Mouse (Mus musculus) liver, postnatal 0 days (tissue): ENCODE measurements around the gene Socs3. TPM values are rescaled to one million over a fixed set of nuclear protein-coding genes. Genes with fewer than 3 reads are reported as not detected.

Source experiments
- ATAC-seq: fragments of 200-750 bp; cut with Nextera tagmentation; 2 replicates; pipeline ENCODE4 v1.8.0; 2017; ENCODE audit warnings: mild to moderate bottlenecking, moderate library complexity
- DNase-seq: peaks from one replicate; pipeline ENCODE4 v3.0.0-alpha.2; 2016
- H3K27ac ChIP-seq: fragments of 300-500 bp; sonication (generic); 2 replicates; pipeline ENCODE4 v1.5.1; 2014; ENCODE audit warnings: antibody characterized with exemption, moderate library complexity, mild to moderate bottlenecking, low read depth
- H3K27me3 ChIP-seq: fragments of 300-500 bp; sonication (generic); 2 replicates; pipeline ENCODE4 v1.6.1; 2014; ENCODE audit warnings: low read length, control low read depth, mixed read lengths; ENCODE audit not compliant: insufficient read depth
- H3K36me3 ChIP-seq: fragments of 300-500 bp; sonication (generic); replicated peaks from 2 replicates; pipeline ENCODE4 v1.6.1; 2014; ENCODE audit warnings: mild to moderate bottlenecking, control low read depth, low read length, moderate library complexity, mixed read lengths; ENCODE audit not compliant: insufficient read depth
- H3K4me1 ChIP-seq: fragments of 300-500 bp; sonication (generic); 2 replicates; pipeline ENCODE4 v1.6.1; 2014; ENCODE audit warnings: antibody characterized with exemption, mild to moderate bottlenecking, control low read depth; ENCODE audit not compliant: insufficient read depth
- H3K4me2 ChIP-seq: fragments of 300-500 bp; sonication (generic); 2 replicates; pipeline ENCODE4 v1.6.1; 2014; ENCODE audit warnings: low read depth, mild to moderate bottlenecking, low read length, moderate library complexity, mixed read lengths
- H3K4me3 ChIP-seq: fragments of 300-500 bp; sonication (generic); 2 replicates; pipeline ENCODE4 v1.5.1; 2014; ENCODE audit warnings: low read depth, low read length
- H3K9ac ChIP-seq: fragments of 300-500 bp; sonication (generic); replicated peaks from 2 replicates; pipeline ENCODE4 v1.6.1; 2014; ENCODE audit warnings: mild to moderate bottlenecking, moderate library complexity
- H3K9me3 ChIP-seq: fragments of 300-500 bp; sonication (generic); 2 replicates; pipeline ENCODE4 v1.6.1; 2016; ENCODE audit warnings: mild to moderate bottlenecking, control low read depth, low read length, mixed read lengths
- CTCF ChIP-seq: sonication (generic); IDR thresholded peaks from 2 replicates; pipeline ENCODE4 v1.5.1; 2016; ENCODE audit warnings: antibody characterized with exemption, low read depth
- EP300 ChIP-seq: IDR thresholded peaks from 2 replicates; pipeline ENCODE4 v1.6.1; 2016; ENCODE audit warnings: antibody characterized with exemption, low read depth, mild to moderate bottlenecking
- WGBS: fragments of 180-500 bp; shearing (Covaris S2); extraction: QIAGEN DNeasy Blood & Tissue Kit; methylation state at CpG from one replicate; pipeline ENCODE4 v1.1.7; 2014; ENCODE audit not compliant: insufficient replicate concordance; 5-methylcytosine and 5-hydroxymethylcytosine counted together
- polyA plus RNA-seq: library from polyadenylated mRNA; unstranded; fragments of >200 nt; fragmentation: Nextera tagmentation; extraction: Ambion mirVana; gene quantifications from 2 replicates; pipeline ENCODE4 v1.2.1, GENCODE M21; 2015

Socs3 gene
- polyA plus RNA-seq, 1 experiment from 2014 or later, result 5.8 TPM

GRCm38 (mm10) chr11:118012595-118012994 is 42.7 kb upstream of the Socs3 start:
- Histone ChIP-seq H3K4me1 (peaks cover 6% of the 10 kb centered on the region), H3K27me3 (no peaks in the 10 kb centered on the region), H3K9me3 (no peaks in the 10 kb centered on the region), H3K9ac (no peak overlapping the region), H3K4me3 (no peak overlapping the region), H3K27ac (no peak overlapping the region), H3K4me2 (no peak overlapping the region), H3K36me3 (peaks cover 17% of the 10 kb centered on the region)
- ATAC-seq (no peak), DNase-seq (no peak)
- TF ChIP-seq CTCF (no peak), EP300 (no peak)
- WGBS, result 80% methylated on average over 1 of the region's 1 CpGs

DNA sequence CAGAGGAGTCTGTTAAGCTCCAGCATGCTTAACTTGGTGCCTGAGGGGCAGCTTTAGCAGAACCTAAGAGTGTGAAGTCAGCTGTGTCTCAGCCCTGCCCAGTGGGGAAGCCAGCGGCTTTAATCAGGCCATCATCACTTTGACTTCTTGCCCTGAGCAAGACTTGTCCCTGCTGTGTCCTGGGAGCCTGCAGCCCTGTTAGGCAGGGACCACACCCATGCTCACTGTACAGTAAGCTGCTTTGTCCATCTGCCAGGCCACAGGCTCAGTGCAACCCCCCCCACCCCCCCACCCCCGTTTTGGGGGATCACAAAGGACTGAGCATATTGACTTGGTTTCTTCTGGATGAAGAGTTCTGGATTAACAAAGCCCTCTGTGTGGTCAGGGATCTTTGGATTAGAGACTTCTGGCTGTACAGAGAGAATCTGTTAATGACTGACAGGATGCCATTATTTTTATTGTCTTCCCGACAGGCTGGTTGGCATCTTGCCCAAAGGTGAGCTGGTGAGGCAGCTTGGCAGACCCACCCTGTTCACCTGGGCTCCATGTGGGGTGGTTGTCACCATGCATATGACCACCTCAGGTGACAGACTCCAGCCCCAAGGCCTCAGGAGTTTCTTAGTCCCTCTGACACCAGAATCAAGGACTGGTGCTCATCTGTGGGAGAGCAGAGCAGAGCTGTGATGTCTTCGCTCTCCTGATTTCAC is 40.2 kb upstream of the Socs3 start:
- TF ChIP-seq EP300 (no peak), CTCF (no peak)
- Histone ChIP-seq H3K4me3 (no peak overlapping the region), H3K9me3 (no peaks in the 10 kb centered on the region), H3K4me1 (peaks cover 9% of the 10 kb centered on the region), H3K27ac (no peak overlapping the region), H3K36me3 (peaks cover 35% of the 10 kb centered on the region), H3K4me2 (no peak overlapping the region), H3K9ac (no peak overlapping the region), H3K27me3 (no peaks in the 10 kb centered on the region)
- 60% methylated on average over 4 of the region's 4 CpGs for WGBS
- no peak for ATAC-seq
- no peak for DNase-seq

- Histone ChIP-seq H3K27ac (no peak overlapping the region), H3K4me1 (peaks cover 9% of the 10 kb centered on the region), H3K4me3 (no peak overlapping the region), H3K9ac (no peak overlapping the region), H3K36me3 (peaks cover 41% of the 10 kb centered on the region), H3K27me3 (no peaks in the 10 kb centered on the region), H3K4me2 (no peak overlapping the region), H3K9me3 (no peaks in the 10 kb centered on the region)
- ATAC-seq (no peak), DNase-seq (no peak)
- 88% methylated on average over 8 of the region's 8 CpGs for WGBS
- TF ChIP-seq EP300, result no peak
- TF ChIP-seq CTCF, result no peak
Observed at GRCm38 (mm10) chr11:118008843-118009242, 39.0 kb upstream of the Socs3 start.

GRCm38 (mm10) chr11:118008144-118008805 is 38.4 kb upstream of the Socs3 start:
- Histone ChIP-seq H3K9me3 (no peaks in the 10 kb centered on the region), H3K36me3 (peaks cover 47% of the 10 kb centered on the region), H3K4me2 (no peak overlapping the region), H3K4me3 (no peak overlapping the region), H3K9ac (no peak overlapping the region), H3K4me1 (peaks cover 9% of the 10 kb centered on the region), H3K27ac (no peak overlapping the region), H3K27me3 (no peaks in the 10 kb centered on the region)
- DNase-seq, result no peak
- 65% methylated on average over 5 of the region's 5 CpGs for WGBS
- TF ChIP-seq CTCF (no peak), EP300 (no peak)
- ATAC-seq, result no peak

- H3K4me1 ChIP-seq, result peaks cover 9% of the 10 kb centered on the region
Observed at GRCm38 (mm10) chr11:118007460-118008143, 37.8 kb upstream of the Socs3 start.

GRCm38 (mm10) chr11:118004217-118004616 is 34.4 kb upstream of the Socs3 start:
- H3K9me3 ChIP-seq, result no peaks in the 10 kb centered on the region
- H3K4me1 ChIP-seq, result peaks cover 28% of the 10 kb centered on the region
- DNase-seq, result no peak

More at GRCm38 (mm10) chr11:118007460-118008143, 37.8 kb upstream of the Socs3 start:
- H3K4me3 ChIP-seq, result no peak overlapping the region
- no peaks in the 10 kb centered on the region for H3K27me3 ChIP-seq
- H3K4me2 ChIP-seq, result no peak overlapping the region
- no peaks in the 10 kb centered on the region for H3K9me3 ChIP-seq
- TF ChIP-seq CTCF (no peak), EP300 (no peak)
- no peak overlapping the region for H3K9ac ChIP-seq
- peak; percentile 65 for ATAC-seq
- H3K27ac ChIP-seq, result no peak overlapping the region
- WGBS, result 59% methylated on average over 8 of the region's 8 CpGs
- peak; percentile 51 for DNase-seq
- peaks cover 52% of the 10 kb centered on the region for H3K36me3 ChIP-seq

More at GRCm38 (mm10) chr11:118004217-118004616, 34.4 kb upstream of the Socs3 start:
- ATAC-seq, result no peak
- Histone ChIP-seq H3K36me3 (peaks cover 66% of the 10 kb centered on the region), H3K4me2 (no peak overlapping the region), H3K4me3 (no peak overlapping the region), H3K27me3 (no peaks in the 10 kb centered on the region), H3K27ac (no peak overlapping the region), H3K9ac (no peak overlapping the region)
- WGBS, result 83% methylated on average over 5 of the region's 5 CpGs
- TF ChIP-seq EP300 (no peak), CTCF (no peak)
